Mouse (Mus musculus) v-Abl transformed pro-B cells (cell line): ENCODE data around the gene Itprid2.

ENCODE experiments used
- in situ Hi-C, 2 experiments: fragments of 400-800 bp; cut with MboI; formaldehyde crosslinking; loops; one replicate each; pipeline ENCODE4 v1.15.1; 2025; ENCODE audit not compliant: unreplicated experiment in 2 of 2

The Itprid2 gene

GRCm38 (mm10) chr2:79646237-79646688 is 11.1 kb downstream of the Itprid2 start:
- in situ Hi-C loops = loop anchor here (5.0 to 25.0 kb wide), 5 partner anchors 134 to 966 kb away; partner anchors contain the start of genes Dusp19 (in 1 of the 2), Nup35 (in 1 of the 2) and Ube2e3 (in 1 of the 2)

DNA sequence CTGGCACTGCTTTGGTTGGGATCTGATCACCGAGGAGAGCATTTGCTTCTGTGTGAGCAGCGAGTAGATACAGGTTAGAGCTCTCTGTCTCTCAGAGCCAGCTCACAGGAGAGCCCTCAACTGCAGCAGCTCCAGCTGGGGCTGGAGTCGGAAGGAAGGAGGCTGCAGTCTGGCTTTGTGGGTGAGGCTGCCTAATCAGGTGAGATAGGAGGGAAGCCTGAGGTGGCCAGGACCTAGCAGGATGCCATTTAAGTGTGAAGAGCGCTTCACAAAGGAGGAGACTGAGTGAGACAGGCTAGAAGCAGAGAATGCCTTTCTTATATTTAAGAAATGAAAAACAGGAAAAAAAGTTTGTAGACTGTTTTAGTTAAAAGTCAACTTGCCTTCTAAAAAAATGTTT is 11.9 kb downstream of the Itprid2 start:
- in situ Hi-C loops = loop anchor here (5.0 to 25.0 kb wide), 5 partner anchors 135 to 965 kb away; partner anchors contain the start of genes Dusp19 (in 1 of the 2), Nup35 (in 1 of the 2) and Ube2e3 (in 1 of the 2)

DNA sequence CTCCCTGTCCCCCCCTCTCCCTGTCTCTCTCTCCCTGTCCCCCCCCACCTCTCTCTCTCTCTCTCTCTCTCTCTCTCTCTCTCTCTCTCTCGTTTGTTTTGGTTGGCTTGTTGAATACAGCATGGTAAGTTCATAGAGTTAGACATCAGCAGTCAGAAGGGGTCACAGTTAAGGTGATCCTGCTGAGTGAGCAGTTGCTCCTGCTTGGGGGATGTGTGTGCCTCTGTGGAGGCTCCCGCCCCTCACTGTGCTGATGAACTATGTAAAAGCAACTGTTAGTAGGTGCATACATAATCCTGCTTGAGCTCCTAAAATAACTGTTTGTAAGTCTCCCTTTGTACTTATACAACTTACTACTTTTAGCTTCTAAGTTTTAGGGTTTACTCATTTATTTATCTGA is 12.6 kb downstream of the Itprid2 start:
- in situ Hi-C loops = loop anchor here (5.0 to 25.0 kb wide), 5 partner anchors 135 to 965 kb away; partner anchors contain the start of genes Dusp19 (in 1 of the 2), Nup35 (in 1 of the 2) and Ube2e3 (in 1 of the 2)

GRCm38 (mm10) chr2:79651185-79651584 is 16.0 kb downstream of the Itprid2 start:
- in situ Hi-C loops = loop anchor here (10.0 to 25.0 kb wide), 3 partner anchors 114 to 364 kb away; no protein-coding TSS in a partner anchor

DNA sequence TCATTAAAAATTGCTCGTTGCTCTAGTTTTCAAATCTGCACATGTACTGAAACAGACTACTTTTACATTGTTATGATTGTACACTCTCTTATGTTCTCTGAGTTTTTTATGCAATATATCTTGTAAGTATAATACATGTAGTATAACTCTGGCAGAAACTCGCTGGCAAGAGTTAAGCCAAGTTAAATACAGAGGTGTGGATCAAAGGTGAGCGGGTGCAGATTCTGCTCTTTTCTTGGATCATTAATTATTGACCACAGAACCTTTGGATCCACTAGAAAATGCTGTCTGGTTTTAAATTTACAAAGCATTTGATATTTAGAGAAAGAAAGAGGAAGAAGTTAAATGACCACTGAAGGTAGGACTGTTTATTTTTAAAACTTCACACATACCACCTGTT is 16.5 kb downstream of the Itprid2 start:
- in situ Hi-C loops = loop anchor here (10.0 to 25.0 kb wide), 3 partner anchors 113 to 364 kb away; no protein-coding TSS in a partner anchor

DNA sequence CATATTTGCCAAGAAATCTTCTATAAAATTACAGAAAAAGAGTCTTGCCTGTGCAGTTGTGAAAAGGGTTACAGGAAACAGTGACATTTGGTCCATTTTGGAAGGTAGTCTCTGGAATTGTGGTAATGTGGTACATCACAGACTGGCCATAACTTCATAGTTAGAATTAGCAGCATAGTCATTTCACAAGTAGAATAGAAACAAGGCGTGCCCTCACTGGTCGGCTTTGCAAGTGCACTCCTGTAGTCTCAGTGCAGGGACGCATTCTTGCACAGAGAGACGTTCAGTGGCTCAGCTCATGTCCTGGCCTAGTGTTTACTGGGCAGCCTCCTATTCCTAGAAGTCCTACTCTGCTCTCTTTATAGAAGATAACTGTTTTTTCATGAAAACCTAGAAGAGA is 17.4 kb downstream of the Itprid2 start:
- in situ Hi-C loops = loop anchor here (10.0 to 25.0 kb wide), 3 partner anchors 112 to 365 kb away; no protein-coding TSS in a partner anchor

DNA sequence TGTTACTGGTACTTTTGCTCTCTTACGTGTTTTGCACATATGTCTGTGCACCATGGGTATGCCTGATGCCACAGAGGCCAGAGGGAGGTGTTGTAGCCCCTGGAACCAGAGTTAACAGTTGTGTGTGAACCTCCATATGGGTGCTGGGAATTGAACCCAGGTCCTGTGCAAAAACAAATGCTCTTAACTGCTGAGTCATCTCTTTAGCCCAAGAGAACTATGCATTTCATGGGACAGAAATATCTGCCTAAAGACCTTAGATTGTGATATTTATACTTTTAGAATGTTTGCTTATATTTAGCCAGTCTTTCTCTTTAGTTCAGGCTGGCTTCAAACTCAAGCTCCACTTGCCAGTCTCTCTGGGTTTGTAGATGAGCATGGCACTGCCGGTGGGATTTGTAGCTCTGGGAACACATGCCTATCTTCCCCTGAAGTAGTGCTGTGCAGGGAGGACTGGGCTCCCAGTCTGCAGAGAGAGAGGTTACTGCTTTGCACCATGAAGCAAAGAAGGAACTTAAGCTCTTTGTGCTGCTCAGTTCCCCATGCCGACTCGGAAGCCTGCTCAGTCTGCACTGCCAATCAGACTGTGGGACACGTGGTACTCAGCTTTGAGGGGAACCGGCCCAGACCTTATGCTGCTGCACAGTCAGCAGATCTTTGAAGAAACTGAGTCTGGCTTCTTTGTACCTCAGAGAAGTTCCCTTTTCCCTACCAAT is 18.1 kb downstream of the Itprid2 start:
- in situ Hi-C loops = loop anchor here (10.0 to 25.0 kb wide), 3 partner anchors 112 to 366 kb away; no protein-coding TSS in a partner anchor

- in situ Hi-C loops = loop anchor here (10.0 to 25.0 kb wide), 3 partner anchors 111 to 366 kb away; no protein-coding TSS in a partner anchor
Measured at GRCm38 (mm10) chr2:79653809-79654164, 18.6 kb downstream of the Itprid2 start.

- in situ Hi-C loops = loop anchor here (10.0 to 25.0 kb wide), 3 partner anchors 108 to 370 kb away; no protein-coding TSS in a partner anchor
Measured at GRCm38 (mm10) chr2:79657062-79657461, 21.9 kb downstream of the Itprid2 start.

DNA sequence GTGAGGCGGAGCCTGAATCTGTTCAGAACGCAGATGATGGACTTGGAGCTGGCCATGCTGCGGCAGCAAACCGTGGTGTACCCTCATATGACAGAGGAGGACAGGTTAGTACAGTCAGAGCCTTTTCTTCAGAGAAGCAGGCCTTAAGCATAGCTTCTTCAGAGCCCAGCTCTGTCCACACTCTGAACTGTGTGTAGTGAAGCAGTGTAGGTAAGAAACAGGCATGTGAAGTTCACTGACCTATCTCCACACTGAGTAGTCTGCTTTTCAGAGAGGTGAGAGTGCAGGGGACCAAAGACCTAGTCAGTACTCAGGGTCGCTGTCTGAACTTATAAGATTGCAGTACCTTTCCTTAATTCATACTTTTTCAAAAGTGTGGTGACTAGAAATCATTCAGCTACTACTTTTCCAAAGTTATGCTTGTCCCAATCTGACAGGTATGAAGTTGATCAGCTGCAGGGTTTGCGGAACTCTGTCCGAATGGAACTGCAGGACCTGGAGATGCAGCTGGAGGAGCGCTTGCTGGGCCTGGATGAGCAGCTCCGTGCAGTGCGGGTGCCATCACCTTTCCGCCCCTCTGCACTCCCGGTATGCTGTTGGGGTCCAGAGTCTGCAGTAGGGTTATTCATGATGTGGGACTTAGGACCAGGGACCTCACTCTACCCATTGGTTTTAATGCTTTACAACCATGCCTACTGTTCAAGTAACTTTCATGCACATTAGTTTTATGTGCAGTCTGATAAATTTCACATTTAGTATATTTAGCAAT is 25.4 kb downstream of the Itprid2 start:
- in situ Hi-C loops = loop anchor here (25.0 kb wide), 2 partner anchors 348 to 373 kb away; no protein-coding TSS in a partner anchor

DNA sequence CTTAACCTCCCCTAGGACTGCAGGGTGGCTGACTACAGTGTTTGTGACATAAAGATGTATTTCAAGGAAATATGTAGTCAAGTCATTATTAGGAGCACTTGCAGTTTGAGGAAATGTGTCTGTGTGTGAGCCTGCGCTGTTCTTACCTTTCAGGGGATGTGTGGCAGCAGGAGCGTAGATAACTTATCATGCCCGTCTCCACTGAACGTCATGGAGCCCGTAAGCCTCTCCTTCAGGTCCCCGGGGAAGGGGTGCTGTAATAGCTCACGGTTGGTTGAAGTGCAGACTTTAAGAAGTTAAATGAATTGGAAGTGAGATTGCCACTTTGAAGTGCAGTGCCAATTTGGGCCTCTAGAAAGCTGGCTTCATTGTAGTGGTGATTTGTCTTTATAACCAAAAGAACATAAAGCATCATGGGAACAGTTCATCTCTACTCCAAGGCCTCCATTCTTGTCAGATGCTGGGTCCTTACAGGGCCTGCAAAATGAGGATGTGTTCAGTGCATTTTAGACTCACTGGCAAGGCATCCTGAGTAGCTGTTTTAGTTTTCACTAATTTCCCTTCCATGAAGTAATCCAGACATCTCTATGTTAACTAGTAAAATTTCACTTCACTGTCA is 26.4 kb downstream of the Itprid2 start:
- in situ Hi-C loops = loop anchor here (25.0 kb wide), 2 partner anchors 349 to 374 kb away; no protein-coding TSS in a partner anchor

- in situ Hi-C loops = loop anchor here (25.0 kb wide), 2 partner anchors 352 to 377 kb away; no protein-coding TSS in a partner anchor
Measured at GRCm38 (mm10) chr2:79664532-79665286, 29.6 kb downstream of the Itprid2 start.

DNA sequence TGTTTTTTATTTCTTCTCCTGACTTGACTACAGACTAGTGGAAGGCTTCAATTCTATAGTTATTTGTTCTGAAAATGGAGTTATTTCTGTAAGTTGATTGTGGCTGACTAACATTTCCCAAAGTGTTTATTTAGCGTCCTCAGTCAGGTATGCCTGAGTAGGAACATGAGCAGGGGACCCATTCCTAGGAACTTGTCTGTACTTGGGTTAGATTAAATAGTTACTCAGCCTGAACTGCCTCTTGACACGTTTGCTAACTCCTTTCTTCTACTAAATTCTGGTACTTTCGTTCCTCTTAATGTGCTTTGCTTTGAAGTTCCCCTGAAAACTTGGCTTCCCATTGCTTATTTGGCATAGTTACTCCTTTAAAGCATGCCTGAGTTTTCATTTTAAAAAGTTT is 30.3 kb downstream of the Itprid2 start:
- in situ Hi-C loops = loop anchor here (25.0 kb wide), 2 partner anchors 353 to 378 kb away; no protein-coding TSS in a partner anchor

DNA sequence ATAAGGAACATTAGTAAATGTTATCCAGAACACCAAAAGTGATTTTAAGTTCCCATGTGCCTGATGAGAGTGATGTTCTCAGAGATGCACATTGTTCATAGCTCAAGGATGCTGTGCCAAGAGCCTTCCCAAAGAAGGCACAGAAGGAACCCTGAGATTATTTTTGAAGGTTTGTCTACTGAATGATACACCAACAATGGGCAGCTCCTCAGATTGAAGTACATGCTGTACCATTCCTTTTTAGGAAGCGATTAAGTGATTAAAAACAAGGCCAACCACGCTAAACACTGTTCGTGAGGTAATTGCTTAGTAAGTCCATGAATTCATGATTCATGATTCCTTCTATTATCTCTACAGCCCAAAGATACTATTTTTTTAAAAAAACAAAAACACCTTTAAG is 40.1 kb downstream of the Itprid2 start:
- in situ Hi-C loops = no loop called here

DNA sequence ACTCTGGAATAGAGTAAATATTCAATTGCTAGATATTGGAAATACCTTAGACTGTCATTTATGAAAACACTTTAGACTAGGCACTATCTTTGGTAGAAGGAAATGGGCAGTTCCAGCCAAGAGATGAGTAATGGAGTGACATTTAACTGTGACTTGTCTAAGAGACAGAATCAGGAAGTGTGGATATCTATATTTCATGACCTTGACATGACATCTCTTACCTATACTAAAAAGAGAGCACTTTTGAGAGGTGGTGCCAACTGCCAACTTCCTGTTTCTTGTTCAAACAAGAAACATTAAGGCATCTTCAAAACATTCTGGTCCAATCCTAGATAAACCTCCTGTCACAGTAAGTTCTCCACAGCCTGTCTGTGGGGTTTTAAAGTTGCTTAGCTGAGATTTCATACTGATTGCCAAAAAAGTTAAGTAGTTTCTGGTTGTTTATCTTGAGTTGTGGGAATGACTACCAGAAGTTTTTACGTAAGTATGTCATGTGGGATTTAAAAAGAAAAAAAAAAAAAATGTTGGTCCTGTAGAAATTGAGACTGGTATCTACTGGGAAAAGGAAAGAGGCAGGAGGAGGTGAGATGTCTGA is 42.6 kb downstream of the Itprid2 start:
- in situ Hi-C loops = no loop called here

DNA sequence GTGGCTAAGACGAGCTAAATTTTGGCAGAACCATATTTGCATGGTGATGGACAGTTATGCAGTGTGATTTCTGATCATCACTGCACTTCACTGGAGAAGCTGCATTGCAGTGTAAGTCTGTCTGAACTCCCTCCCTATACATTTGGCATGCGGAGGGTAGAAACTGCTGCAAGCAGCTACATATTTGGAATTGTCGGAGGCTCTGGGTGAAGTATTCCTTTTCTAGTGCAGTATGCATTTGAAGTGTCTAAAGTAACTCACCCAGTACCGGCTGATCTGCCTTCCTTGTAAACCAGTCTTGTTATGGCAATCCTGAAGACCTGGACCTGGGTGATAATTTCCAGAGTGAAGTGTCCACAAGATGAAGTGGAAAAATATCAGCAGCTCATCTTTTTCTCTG is 46.5 kb downstream of the Itprid2 start:
- in situ Hi-C loops = no loop called here

DNA sequence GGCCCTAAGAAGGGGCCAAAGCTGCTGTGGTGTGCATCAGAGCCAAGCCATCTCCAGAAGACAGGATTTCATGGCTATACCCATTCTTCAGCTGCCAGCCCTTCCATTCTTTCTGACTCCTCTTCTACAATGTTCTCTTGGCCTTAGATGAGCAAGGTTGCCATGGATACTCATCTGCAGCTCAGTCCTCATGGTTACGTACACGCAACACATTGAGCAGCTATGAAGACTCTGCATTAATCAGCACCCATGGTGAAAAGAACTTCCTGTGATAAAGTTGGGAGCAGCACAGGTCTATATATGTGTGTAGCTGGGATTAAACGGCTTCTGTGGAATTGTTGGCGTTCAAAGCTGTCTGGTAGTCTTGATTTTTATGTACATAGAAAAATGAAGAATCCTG is 48.1 kb downstream of the Itprid2 start:
- in situ Hi-C loops = no loop called here

GRCm38 (mm10) chr2:79690838-79691237 is 55.7 kb downstream of the Itprid2 start:
- in situ Hi-C loops = no loop called here

- in situ Hi-C loops = no loop called here
Measured at GRCm38 (mm10) chr2:79695190-79695589, 60.0 kb downstream of the Itprid2 start.
